Mouse (Mus musculus) erythroblast, adult 5-6 weeks (primary cell): ENCODE results near the gene Mtch2. TPM values are rescaled to one million over a fixed set of nuclear protein-coding genes. Genes with fewer than 3 reads are reported as not detected.
"Not testable (repeated sequence)": the region's sequence is repeated elsewhere in the genome, so short reads cannot be mapped to it uniquely, and the experiment has no call there.

Experiments used
- ATAC-seq: replicated peaks from 2 replicates; pipeline ENCODE4 v1.8.0; 2016; ENCODE audit warnings: moderate number of reproducible peaks, mild to moderate bottlenecking, moderate TSS enrichment, inconsistent platforms; ENCODE audit not compliant: poor library complexity, low FRiP score, severe bottlenecking
- total RNA-seq, 2 experiments: library from RNA; stranded (forward) in 1 of 2; stranded (reverse) in 1 of 2; fragments of 150-400 nt in 1 of 2; fragments of 200-764, 138-1000 nt in 1 of 2; gene quantifications; 2 replicates each; pipeline versions ENCODE4 v1.2.3 to v1.2.4; 2015 to 2017; ENCODE audit warnings: low replicate concordance in 2 of 2

The Mtch2 gene
- total RNA-seq, 2 experiments from 2014 or later = 37.7 to 61.7 TPM

DNA sequence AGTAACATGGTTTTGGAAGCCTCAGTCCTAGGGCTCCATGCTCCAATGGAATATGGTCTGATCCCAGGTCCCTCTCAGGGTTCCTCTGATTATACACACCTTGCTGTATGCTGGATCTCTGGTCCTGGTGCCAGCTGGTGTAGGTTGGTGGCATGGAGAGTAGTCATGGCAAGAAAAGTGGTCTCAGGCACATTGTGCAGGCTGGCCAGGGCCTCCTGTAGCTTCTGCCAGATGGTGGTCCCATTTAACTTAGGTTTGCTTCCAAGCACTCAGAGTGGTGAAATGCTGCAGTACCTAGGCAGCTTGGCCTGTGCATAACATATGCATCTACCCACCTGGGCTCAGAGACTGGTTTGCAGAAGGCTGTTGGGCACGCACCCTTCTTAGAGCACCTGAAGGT, 3.4 kb downstream of the Mtch2 start:
- ATAC-seq = no peak

DNA sequence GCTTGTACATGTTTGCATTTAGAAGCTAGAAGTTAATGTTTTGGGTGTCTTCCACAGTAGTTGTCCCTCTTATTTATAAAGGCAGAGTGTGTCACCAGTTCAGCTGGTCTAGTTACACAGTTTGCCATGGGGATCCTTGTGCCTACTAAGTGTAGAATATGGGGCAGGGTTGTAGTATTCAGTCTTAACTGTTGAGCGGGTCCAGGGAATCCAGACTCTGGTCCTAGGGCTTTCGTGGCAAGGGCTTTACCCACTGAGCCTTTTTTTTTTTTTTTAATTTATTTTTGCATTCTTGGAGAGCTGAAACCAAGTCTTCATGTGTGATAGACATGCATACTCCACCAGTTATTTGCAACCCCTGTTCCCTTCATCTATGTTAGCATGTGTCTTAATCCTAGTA, 14.5 kb downstream of the Mtch2 start:
- ATAC-seq = no peak

DNA sequence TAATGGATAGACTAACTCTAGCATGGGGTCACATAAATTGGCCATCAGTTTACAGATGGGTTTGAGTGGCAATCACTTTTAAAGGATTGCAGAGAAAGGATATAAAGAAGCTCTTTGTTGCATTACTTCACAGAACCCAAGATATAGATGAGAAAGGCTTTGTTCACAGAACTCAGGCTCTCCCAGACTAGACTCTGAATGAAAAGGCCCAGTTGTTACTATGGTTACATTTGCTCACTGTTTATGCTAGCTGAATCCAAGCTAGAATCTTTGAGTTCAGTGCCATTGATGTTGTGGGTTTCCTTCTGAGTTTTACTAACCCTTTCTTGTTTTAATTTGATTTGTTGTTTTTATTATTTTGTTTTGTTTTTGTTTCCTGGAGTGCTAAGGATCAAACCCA, 17.2 kb downstream of the Mtch2 start:
- ATAC-seq = no peak

DNA sequence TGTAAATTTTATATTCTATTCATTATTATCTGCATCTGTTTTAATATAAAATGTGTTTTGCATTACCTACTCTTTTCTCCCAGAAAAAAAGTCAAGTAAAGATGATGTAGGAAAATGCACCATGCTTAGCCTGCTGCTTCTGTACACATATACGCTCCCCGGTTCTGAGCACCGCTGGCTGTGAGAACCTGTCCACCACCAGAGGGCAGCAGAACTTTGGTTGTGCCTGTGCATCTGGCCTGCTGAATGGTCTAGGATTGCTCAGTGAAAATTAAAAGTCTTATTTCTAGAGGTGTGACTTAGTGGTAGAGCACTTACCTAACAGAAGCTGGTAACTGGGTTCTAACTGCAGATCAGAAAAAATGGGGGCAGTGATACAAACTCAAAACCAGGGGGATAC, 19.6 kb downstream of the Mtch2 start:
- ATAC-seq = peak; percentile 77

DNA sequence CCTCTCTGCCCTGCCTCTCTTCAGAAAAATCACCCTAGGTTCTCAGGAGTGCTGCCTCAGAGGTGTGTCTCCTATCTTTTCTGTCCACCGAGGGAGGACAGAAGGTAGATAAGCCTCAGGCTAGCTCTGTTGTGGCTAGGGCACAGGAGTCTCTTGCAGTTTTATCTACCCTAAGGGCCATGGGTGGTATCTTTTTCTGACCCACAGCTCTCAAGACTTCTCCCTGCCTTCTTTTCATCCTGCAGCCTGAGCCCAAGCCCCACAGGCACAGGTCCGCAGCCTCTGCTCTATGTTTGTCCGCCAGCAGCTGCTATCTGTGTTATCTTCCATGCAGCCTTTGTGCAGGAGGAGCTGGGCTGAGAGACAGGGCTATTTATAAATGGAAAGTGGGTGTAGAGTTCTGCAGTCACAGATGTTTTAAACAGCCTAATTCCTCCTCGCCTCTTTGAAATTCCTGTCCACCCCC, 23.2 kb downstream of the Mtch2 start:
- ATAC-seq = peak; percentile 71

DNA sequence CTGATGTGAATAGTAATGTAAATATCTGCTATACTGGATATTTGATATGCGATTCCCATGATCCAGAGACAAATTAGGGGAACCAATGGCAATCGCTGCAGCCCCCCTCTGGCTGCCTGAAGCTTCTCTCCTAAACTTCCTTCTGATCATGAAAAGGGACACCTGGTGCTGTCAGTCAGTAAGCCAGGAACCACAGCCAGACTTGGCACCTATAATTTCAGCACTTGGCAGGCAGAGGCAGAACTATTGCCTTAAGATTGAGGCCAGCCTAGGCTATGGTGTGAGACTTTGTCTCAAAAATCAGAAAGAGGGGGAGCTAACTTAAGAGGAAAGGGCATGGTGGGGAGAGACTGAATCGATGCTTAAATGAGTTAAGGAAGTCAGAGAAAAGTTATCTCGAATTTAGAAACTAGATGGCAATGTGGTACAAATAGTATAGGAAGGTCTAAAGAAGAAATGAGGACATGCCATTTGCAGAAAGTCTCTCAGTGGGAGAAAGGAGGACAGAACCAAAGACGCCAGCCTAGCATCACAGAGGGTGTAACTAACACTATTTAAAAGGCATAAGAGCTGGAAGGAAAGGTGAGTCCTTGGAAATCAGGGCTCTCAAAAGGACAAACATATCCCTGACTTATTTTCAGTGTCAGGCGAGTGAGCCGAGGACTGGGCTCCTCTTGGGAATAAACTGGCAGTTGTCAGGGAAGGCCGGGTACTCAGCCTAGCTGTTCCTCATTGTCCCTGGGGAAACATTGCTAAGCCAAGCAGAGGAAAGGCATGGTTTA, 24.4 kb downstream of the Mtch2 start:
- ATAC-seq = no peak

DNA sequence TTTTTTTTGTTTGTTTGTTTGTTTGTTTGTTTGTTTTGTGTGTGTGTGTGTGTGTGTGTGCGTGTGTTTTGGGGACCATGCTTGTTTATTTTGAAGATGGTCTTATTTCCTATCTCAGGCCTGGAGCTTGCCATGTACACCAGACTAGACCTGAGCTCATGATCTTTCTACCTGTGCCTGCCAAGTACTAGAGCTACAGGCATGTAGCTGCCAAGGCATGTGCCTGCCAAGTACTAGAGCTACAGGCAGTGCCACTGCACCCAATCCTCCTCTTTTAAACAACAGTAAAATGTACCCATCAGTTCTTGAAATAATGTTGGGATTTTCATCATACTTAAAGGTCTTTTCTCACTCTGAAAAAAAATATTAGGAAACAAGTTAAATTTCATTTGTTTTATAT, 27.1 kb downstream of the Mtch2 start:
- no peak for ATAC-seq

DNA sequence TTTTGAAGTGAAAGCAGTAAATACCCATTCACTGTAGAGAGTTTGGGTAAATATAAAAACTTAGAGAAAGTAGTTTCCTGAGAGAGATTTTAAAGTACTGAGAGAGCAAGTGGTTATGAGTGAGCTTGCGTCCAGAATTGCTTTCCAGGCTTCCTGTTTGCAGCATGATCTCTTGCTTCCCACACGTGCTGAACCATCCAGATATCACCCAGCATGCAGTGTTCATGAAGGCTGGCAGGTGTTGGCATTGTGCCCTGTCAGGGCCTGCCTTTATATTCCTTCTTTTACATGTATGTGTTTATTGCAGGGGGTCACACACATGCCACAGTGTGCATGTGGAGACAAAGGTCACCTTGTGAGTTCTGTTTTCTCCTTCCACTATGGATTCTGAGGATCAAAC, 28.3 kb downstream of the Mtch2 start:
- ATAC-seq = no peak

DNA sequence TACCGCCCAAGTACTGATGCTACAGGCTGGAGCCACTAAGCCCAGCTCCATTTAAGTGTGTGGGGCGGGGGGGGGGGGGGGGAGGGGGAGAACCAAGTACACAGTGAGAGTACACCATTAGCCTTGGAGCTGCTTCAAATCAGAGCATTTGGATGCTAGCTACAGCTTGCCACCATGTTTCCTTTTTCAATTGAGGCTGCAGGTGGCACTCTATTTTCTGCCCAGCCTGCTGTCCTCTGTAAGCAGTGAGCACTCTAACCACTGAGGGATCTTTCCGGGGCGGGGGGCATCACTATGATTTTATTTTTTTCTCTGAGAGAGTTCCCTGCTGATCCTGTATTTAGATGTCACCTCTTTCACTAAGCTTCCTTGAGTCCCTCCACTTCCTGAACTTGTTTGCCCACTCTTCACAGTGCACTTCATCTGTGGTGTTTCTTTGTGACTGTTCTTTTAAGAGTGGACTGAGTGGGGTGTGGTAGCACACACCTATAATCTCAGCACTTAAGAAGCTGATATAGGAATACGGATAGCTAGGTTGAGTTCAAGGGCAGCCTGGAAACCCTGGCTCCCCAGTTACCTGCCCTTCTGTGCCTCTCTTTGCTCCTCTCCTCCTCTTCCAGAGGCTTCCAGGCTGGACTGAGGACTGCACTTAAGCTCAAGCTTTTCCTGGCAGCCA, 30.8 kb downstream of the Mtch2 start:
- ATAC-seq = no peak

DNA sequence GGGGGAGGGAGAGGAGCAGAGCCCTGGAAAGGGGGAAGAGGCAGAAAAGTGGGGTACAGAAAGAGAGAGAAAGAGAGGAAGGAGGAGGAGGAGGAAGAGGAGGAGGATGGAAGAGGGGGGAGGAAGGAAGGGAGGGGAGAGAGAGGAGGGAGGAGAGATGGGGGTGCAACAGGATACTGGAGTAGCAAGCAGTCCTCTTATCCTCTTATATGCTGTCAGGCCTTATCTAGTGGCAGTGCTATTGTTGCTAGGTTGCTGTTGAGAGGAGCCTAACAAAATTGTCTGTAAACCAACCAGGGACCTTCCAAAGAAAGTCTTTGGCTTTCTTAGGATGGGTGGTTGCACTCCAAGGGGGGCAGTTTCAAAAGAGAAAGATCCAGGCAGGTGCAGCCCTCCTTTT, 32.5 kb downstream of the Mtch2 start:
- no peak for ATAC-seq

DNA sequence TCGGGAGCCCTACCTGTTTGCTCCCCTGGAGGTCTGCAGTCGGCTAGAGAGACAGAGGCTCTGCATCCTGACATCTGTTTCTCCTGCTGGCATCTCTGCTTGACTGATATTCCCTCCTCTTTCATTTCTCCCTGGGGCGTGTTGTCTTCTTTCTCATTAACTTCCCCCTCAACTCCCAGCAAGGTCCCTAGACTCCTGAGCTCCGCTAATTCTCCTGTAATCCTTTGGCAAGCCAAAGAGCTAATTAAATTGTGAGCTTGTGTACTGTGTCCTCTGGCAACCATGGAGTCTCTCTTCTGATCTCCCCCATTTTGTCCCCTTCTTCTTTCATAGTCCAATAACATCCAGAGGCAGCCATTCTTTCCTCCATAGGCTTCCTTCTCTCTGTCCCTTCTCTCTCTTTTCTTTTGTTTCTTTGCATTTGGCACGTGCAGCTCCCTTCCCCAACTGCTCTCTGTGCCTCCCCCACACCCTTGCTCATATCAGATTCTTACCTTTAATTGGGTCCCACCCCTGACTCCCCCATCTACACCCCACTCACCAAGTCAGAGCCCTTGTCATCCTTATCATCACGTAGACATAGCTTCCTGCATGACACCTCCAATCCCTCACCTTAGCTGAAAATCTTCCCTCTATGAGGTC, 33.3 kb downstream of the Mtch2 start:
- no peak for ATAC-seq

DNA sequence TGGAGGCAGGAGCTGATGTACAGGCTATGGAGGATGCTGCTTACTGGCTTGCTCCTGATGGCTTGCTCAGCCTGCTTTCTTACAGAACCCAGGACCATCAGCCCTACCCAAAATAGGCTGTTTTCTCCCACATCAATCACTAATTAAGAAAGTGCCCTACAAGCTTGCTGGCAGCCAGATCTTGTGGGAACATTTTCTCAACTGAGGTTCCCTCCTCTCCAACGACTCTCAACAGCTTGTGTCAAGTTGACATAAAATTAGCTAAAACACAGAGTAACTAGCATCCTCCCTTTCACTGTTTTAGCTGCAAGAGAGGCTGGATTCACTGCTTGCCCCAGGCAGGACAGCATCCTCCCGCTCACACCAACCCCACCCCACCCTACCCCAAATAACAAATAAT, 34.9 kb downstream of the Mtch2 start:
- ATAC-seq = no peak

DNA sequence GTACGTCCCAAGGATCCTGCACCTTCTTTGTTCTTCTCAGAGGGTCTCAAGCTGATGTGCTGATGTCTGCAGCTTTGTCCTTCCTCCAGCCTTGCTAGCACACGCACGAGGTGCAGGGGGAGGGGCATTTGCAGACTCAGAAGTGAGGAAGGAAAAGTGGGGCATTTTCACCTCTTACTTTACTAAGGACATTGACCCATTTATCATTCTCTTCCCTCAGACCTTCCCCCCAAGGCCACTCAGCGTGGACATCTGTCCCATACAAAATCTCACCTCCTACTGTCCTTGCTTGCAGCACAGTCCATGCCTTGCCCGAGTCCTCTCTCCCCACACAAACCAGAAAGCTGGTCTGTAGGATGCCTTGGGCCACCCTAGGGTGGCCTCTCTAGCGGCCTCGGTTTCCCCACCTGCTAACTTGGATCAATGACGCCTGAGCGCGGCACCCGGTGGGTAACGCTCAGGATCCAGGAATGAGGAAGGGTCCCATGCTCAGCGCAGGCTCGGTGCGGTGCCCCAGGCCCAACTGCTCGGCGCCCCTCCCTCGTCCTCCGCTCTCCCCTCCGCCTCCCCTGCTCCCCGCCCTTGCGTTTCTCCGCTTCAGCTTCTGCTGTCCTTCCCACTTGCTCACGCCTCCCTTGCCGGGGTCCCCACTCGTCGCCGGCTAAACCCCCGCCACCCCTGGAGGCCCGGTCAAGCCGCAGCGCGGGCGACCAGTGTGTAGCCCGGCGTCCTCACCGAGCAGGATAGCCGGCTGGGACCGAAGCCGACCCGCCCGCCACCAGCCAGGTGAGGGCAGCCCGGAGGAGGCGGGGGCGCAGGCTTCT, 38.5 kb downstream of the Mtch2 start, which contains the start of gene C1qtnf4:
C1qtnf4 (plus strand) TSS at position 643 of the 824 bp plus-strand sequence.
- ATAC-seq = no peak

DNA sequence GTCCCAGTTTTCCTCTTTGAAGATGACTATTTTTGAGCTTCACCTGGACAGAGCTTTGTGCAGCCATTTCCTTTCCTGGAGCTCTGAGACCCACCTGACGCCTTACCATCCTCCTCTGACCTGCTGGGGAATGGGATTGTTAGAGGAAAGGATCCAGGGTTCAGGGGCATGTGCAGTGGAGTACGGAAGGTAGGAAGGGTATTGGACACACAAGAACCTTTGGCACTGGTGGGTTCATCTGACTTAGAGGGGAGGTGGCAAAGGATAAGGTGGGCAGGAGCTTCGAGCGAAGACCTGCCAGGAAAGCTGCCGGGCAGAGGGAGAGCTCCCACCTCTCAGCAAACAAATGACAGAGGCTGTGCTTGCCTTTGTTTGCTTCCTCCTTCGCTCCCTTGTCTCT, 39.5 kb downstream of the Mtch2 start:
- no peak for ATAC-seq

DNA sequence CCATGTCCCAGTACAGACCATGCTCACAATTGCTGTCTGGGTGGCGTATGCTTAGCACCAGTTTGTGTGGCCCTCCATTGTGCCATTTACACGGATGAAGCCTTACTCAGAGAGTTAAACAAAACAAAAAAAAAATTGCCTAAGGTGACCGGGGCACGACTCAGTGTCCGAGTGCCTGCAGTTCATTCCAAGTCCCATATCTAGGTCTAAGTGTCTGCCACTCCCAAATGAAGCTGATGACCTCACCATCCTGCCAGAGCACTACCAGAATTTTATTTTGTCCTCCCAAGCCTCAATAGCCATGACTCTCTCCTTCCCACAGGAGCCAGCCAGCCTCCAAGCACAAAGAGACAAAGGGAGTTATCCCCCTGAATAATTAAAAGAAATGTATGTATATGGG, 40.7 kb downstream of the Mtch2 start:
- no peak for ATAC-seq

DNA sequence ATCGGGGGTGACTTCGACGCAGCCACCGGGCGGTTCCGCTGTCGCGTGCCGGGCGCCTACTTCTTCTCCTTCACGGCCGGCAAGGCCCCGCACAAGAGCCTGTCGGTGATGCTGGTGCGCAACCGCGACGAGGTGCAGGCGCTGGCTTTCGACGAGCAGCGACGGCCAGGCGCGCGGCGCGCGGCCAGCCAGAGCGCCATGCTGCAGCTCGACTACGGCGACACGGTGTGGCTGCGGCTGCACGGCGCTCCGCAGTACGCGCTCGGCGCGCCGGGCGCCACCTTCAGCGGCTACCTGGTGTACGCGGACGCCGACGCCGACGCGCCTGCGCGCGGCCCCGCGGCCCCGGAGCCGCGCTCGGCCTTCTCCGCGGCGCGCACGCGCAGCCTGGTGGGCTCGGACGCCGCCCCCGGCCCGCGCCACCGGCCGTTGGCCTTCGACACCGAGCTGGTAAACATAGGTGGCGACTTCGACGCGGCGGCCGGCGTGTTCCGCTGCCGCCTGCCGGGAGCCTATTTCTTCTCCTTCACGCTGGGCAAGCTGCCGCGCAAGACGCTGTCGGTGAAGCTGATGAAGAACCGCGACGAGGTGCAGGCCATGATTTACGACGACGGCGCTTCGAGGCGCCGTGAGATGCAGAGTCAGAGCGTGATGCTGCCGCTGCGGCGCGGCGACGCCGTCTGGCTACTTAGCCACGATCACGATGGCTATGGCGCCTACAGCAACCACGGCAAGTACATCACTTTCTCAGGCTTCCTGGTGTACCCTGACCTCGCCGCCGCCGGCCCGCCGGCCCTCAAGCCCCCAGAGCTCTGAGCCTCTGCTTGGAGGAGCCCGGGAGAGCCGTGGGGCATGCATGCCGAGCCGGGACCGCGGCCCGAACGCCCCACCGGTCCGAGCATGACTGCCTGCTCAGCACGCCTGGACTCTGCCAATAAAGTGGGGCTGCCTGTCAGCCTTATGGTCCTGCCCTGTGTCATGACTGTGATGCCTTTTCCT, 42.9 kb downstream of the Mtch2 start:
- ATAC-seq = peak; percentile 48; the same call in 1 of the 2 replicates

DNA sequence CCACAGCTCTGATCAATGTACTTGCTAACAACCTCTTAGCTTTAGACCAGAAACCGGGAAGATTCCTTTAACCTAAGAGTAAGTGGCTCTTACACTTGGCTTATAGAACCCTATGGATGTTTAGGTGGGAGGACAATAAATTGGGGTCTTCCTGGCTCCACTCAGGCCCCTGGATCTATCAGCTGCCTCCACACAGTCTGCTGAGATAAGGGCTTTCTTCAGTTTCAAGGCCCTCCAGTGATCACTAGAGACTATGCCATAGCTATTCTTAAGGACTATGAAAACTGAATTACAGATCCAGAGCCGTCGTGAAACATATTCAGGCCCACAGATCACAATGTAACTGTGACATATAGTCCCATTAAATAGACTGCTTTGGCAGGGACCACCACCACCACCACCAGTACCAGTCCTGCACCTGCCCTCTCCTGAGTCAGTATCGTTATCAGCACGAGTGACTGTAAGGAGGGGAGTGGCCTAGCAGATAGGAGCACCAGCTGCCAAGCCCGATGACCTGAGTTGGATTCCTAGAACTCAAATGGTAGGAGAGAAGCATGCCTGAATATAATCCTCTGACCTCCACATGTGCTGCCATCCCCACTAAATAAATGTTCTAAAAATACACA, 46.8 kb downstream of the Mtch2 start:
- ATAC-seq = peak; percentile 88

DNA sequence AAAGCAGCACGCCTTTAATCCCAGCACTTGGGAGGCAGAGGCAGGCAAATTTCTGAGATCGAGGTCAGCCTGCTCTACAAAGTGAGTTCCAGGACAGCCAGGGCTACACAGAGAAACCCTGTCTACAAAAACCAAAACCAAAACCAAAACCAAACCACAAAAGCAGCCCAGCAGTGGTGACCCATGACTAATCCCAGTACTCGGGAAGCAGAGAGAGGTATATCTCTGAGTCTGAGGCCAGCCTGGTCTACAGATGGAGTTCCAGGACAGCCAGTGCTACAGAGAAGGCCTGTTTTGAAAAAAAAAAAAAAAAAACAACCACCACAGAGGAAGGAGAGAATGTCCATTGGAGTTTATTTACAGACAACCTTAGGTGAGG, 47.3 kb downstream of the Mtch2 start:
- ATAC-seq = not testable (repeated sequence)
